Mouse (Mus musculus) thymus, adult 2 months (tissue): ENCODE data around the gene Slc39a3.
"Not testable (repeated sequence)": the region's sequence is repeated elsewhere in the genome, so short reads cannot be mapped to it uniquely, and the experiment has no call there.

Source experiments
- CTCF ChIP-seq: fragments of 200-500 bp; IDR thresholded peaks from 2 replicates; pipeline ENCODE4 v1.5.1; 2012; ENCODE audit warnings: mild to moderate bottlenecking, control low read depth, low read length, moderate library complexity, borderline replicate concordance; ENCODE audit not compliant: control insufficient read depth, poor library complexity, insufficient read depth; ENCODE audit errors: extremely low read depth
- POLR2A ChIP-seq: fragments of 200-500 bp; IDR thresholded peaks from 2 replicates; pipeline ENCODE4 v1.6.1; 2012; ENCODE audit warnings: mild to moderate bottlenecking, low read length, control low read depth, moderate library complexity; ENCODE audit not compliant: control insufficient read depth, poor library complexity, insufficient read depth; ENCODE audit errors: extremely low read depth

DNA sequence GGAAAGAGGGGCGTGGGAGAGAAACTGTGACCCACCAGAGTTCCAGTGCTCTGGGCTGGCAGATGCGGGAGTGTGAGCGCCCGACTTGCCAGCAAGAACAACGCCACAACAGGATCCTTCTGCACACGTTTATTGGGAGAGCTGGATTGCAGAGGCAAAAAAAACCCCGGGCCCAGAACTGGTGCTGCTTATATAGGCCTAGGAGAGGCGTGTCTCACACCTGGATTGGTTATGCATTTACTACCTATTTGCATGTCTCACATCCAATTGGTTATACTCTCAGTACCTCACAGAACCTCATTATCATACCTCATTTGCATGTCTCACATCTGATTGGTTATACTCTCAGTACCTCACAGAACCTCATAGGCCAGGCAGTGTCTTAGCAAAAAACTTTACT, 27.3 kb upstream of the Slc39a3 start:
- TF ChIP-seq CTCF, POLR2A: not testable (repeated sequence)
